Mouse (Mus musculus) right cerebral cortex, postnatal 25 days (tissue): ENCODE results near the gene Bcat2.
A peak's percentile ranks its signal among the peaks of the same experiment; 100 is the strongest.

Experiments
- DNase-seq: peaks from one replicate; pipeline ENCODE4 v3.0.0; 2022

Bcat2 gene

GRCm38 (mm10) chr7:45551512-45551883 lies 18.5 kb upstream of the Bcat2 start:
- no peak for DNase-seq

GRCm38 (mm10) chr7:45553519-45553918 lies 16.4 kb upstream of the Bcat2 start:
- no peak for DNase-seq

DNA sequence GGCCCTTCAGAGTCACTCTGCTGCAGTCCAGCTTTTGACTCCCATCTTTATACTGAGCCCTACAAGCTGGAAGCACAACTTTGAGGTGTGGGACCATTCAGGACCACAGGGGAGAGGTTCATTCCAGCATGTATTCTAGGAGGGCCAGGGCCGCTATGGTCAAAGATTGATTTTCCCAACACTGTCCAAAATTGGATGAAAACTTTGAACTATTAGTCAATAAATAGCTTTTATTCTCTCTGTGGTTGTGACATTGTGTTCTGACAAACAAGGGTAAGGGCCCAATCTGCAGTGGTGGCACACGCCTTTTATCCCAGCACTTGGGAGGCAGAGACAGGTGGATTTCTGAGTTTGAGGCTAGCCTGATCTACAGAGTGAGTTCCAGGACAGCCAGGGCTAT lies 16.0 kb upstream of the Bcat2 start:
- no peak for DNase-seq

DNA sequence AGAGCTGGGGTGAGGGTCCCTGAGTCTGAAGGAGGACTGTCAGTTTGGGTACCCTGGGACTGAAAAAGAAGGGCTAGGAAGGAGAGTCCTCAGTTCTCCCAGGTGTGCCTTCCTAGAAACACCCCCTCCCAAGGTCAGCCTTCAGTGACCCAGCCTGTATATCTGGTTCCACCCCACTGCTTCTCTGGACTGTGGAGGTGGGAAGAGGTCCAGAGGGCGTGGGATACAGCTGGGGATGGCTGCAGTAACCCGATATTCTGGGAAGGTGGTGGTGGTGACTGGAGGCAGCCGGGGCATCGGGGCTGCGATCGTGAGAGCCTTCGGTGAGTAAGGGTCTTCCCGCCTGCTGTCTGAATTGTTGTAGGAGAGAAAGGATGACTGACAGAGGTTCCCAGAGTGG lies 15.2 kb upstream of the Bcat2 start, which contains the start of gene Hsd17b14:
Gene Hsd17b14 (plus strand): TSS at position 150 of the 400 bp plus-strand sequence.
- DNase-seq: no peak

GRCm38 (mm10) chr7:45555787-45556186 lies 14.2 kb upstream of the Bcat2 start:
- peak; percentile 65 for DNase-seq

DNA sequence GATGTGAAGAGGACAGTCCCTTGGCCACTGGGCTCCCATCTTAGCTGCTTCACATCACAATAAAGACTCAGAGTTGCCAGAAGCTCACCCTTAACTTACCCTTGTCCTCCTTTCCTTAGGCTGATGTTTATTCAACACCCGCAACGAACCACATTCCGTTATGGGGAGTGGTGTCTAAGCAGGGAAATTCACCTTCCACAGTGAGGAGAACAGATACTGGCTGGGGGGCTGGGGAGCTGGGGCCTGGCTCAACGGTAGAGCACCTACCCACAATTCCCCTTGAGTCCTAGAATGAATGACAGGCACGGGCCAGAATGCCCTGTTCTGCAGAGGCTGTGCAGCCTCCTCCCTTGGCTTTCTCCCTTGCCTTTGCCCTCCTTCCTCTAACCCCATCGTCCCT lies 11.0 kb upstream of the Bcat2 start:
- DNase-seq: no peak

DNA sequence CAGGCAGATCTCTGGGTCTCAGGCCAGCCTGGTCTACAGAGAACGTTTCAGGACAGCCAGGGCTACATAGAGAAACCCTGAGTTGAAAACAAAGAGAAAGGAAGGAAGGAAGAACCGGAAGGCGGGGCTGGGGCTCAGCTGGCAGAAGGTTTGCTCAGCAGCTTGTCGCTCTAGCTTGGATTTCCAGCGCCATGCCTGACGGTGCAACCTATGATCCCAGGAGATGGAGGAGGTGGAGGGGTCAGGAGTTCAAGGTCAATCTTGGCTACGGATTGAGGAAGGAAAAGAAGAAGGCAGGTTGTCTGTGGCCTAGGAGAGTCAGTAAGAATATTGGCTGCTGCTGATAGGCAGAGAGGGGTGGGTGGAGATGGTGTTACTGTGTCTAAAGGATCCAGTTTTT lies 9.7 kb upstream of the Bcat2 start:
- no peak for DNase-seq

GRCm38 (mm10) chr7:45560843-45561623 lies 8.9 kb upstream of the Bcat2 start:
- peak; percentile 70 for DNase-seq

- no peak for DNase-seq
Measured at GRCm38 (mm10) chr7:45561624-45562520, 8.1 kb upstream of the Bcat2 start.

DNA sequence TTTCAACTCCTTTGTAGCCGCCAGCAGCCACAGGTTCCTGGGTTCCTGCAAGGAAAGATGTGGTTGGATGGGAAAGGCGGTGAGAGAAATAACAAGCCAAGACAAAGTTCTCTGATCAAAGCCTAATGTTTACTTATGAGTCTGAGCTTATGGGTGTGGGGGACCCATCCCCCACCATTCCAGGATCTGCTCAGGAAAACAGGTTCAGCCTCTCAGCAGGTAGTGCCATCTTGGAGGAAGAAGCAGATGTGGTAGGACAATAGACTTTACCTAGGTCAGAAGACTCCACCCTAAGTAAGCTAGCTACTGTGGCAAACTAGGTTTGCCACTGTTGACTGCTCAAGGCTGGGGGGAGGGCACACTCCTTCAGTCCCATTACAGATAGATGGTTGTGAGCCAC lies 5.1 kb upstream of the Bcat2 start:
- no peak for DNase-seq

DNA sequence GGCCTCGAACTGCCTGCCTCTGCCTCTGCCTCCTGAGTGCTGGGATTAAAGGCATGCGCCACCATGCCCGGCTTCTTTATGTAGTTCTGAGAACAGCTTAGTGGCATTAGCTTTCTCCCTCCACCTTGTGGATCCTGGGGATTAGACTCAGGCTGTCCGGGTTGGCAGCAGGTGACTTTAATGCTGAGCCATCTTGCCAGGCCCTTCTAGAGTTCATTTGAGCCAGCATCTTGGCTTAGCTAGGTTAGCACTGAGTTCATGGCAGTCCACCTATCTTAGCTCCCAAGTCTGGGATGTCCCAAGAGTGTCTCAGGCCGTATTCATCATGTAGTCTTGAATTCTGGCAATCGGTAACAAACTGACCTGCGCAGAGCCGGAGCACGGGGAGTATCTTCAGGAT lies 4.5 kb upstream of the Bcat2 start:
- DNase-seq: no peak

GRCm38 (mm10) chr7:45567112-45567779 lies 2.7 kb upstream of the Bcat2 start:
- no peak for DNase-seq

GRCm38 (mm10) chr7:45567780-45568516 lies 2.0 kb upstream of the Bcat2 start:
- peak; percentile 86 for DNase-seq

- no peak for DNase-seq
Measured at GRCm38 (mm10) chr7:45568601-45569473, 1.1 kb upstream of the Bcat2 start.

DNA sequence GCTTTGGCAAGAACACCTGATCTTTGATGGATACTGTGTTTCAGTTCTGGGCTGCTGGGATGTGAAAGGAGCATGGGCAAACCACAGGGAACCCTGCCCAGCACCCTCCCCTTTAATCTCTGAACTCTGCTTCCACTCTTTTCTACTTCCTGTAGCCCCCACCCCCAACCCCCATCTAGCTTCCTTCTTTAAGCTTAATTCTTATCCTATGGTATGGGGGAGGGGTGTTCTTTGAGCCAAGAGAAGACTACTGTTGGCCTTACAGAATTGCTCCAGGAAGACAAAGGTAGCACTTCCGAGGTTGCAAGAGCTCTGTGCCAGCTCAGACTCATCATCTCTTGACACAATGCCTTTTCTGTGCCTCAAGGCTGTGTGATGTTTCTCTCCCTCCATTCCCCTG lies 2.0 kb downstream of the Bcat2 start:
- no peak for DNase-seq

- DNase-seq: no peak
Measured at GRCm38 (mm10) chr7:45573954-45574353, 4.0 kb downstream of the Bcat2 start.

DNA sequence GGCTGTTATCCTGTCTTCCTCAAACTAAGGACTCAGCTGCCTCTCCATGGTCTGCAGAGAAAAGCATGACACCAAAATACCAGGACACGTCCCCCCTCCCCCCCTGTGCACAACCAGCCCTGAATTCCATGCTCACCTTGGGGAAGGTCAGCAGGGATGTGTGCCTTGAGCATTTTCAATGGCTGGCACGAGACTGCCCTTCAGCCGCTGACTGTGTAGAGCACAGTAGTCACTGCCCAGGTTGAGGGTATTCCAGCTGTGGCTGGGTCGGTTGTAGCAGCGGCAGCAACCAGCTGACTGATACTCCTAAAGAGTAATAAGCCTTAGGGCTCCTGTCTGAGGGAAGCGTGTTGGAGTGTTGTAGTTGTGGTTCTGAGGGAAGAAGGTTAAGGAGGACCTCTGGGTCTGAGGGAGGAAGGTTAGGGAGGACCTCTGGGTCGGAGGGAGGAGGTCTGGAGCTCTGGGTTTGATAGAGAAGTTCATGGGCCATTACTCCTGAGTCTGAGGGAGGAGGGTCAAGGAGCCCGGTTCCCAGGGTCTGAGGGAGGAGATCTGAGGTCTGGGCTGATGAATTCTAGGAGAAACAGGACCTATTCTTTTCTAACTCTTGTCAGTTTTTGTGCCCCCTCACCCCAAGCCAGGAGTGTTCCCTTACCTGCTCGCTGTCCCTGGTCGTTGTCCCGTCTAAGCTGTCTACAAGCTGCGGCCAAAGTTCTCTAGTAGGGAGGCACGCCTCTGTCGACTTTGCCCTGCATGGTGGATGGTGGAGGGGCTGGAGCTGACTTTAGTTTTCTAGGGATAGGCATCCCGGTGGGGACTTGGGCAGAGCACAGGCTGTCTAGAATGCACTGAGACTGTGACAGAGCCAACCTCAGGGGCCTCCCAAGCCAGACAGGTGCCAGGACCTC lies 4.8 kb downstream of the Bcat2 start:
- no peak for DNase-seq

GRCm38 (mm10) chr7:45585923-45586322 lies 16.0 kb downstream of the Bcat2 start:
- no peak for DNase-seq

DNA sequence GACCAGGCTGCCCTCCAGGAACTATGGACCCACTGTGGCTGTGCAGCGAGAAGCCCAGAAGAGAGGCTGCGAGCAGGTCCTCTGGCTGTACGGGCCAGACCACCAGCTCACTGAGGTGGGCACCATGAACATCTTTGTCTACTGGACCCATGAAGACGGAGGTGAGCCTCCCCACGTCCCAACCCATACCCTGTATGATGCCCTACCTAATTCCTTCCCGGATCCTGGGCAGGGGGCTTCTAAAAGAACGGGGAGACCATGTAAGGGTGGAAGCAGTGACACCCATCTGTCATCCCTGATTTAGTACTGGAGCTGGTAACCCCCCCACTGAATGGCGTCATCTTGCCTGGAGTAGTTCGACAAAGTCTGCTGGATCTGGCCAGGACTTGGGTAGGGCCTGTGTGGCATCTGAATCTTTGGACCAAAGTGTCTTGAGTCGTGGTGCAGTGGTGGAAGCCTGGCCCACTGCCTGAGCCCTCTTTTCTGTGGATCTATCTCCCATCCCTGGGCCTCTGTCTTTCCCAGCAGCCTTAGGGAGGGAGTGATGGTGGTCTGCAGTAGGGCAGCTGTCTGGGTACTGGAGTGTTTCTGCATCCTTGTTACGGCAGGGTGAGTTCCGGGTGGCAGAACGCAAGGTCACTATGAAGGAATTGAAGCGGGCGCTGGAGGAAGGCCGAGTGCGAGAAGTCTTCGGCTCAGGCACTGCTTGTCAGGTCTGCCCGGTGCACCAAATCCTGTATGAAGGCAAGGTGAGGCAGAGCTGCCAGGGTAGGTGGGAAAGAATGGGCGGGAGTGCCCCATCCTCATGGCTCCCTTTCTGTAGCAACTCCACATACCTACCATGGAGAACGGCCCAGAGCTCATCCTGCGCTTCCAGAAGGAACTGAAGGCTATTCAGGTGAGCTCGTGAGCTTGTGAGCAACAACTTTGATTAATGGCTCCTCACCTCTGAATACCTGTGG lies 18.0 kb downstream of the Bcat2 start:
- no peak for DNase-seq
